Mouse (Mus musculus): Measurements from ENCODE around the gene Csnk1g1. TPM values are rescaled to one million over a fixed set of nuclear protein-coding genes. Genes with fewer than 3 reads are reported as not detected.

Gene Csnk1g1
- polyA plus RNA-seq, 1 experiment, result 6.6 TPM

- DNase-seq (ENCODE audit: low read depth), result no peak
These were observed 87.1 kb downstream of the Csnk1g1 start for GRCm38 (mm10) chr9:65995603-65996376.

GRCm38 (mm10) chr9:65998965-65999364 is 90.2 kb downstream of the Csnk1g1 start:
- no peak for DNase-seq (ENCODE audit: low read depth)

- DNase-seq (ENCODE audit: low read depth), result peak; percentile 5
These were observed 95.7 kb downstream of the Csnk1g1 start for GRCm38 (mm10) chr9:66004380-66004779.

DNA sequence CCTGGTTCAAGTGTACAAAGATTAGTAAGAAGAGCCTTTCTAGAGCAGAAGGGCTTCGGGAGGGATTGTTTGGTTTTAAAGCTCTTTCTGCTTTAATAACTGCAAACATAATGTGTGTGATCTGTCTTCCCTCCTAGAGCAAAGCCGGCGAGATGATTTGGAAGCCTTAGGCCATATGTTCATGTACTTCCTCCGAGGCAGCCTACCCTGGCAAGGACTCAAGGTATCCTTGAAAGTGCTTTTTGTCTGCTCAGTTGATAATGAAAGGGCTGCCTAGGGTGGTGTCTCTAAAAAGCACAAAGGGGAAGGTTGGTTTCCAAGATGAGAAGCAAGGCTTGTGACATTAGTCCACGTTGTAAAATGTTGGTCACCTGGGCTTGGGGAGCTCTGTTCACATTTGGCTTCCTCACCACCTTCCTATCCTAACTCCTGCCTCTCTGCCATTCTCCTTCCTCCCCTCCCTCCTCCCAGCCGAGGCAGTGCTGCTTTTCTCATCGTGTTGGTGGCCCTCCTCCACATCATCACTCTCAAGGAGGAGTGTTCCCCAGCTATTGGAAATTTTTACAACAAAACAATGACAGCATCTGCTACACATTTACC is 99.0 kb downstream of the Csnk1g1 start:
- DNase-seq (ENCODE audit: low read depth), result no peak

- no peak for DNase-seq (ENCODE audit: low read depth)
These were observed 111.9 kb downstream of the Csnk1g1 start for GRCm38 (mm10) chr9:66020601-66021000.

GRCm38 (mm10) chr9:66038082-66038481 is 129.4 kb downstream of the Csnk1g1 start:
- DNase-seq (ENCODE audit: low read depth), result no peak

DNA sequence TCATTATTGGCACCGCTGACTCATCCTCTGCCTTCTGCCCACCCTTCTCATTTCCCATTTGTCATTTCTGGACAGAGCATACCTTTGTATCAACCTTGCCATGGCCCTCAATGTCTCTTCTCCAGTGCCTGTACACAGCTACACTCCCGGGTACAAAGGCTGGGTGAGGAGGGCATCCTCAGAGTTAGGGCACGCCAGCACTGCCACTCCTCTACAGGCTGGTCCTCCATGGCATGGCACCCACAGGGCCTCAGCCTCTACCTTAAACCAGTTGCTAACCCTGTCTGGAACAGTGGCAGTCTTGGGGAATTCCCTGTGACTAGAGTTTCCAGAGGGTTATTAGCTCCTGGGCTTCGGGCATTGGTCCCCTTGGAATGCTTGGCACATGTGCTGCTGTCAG is 129.9 kb downstream of the Csnk1g1 start:
- no peak for DNase-seq (ENCODE audit: low read depth)

- DNase-seq (ENCODE audit: low read depth), result no peak
These were observed 130.6 kb downstream of the Csnk1g1 start for GRCm38 (mm10) chr9:66039290-66039689.

- no peak for DNase-seq (ENCODE audit: low read depth)
These were observed 132.1 kb downstream of the Csnk1g1 start for GRCm38 (mm10) chr9:66040801-66041200.

GRCm38 (mm10) chr9:66042331-66042730 is 133.6 kb downstream of the Csnk1g1 start:
- no peak for DNase-seq (ENCODE audit: low read depth)

DNA sequence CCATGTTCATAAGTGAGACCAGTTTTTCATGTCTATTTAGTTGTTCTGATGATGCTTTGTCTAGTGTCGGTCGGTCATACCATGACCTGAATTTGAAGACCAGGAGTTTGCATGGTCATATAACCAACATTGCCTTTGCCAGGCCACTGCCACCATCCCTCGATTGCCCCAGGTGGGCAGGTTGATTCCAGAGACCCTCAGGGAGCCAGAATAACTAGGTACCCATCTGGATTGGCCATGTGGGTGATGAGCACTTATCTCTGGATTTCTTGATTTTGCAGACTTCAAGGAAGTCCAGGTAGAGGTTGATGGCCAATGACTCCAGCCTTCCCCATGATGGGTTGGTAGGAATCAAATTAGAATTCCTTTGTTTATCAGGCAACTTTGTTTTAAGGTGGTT is 134.5 kb downstream of the Csnk1g1 start:
- no peak for DNase-seq (ENCODE audit: low read depth)

- no peak for DNase-seq (ENCODE audit: low read depth)
These were observed 141.3 kb downstream of the Csnk1g1 start for GRCm38 (mm10) chr9:66049931-66050601.

- no peak for DNase-seq (ENCODE audit: low read depth)
These were observed 142.8 kb downstream of the Csnk1g1 start for GRCm38 (mm10) chr9:66051493-66051892.

DNA sequence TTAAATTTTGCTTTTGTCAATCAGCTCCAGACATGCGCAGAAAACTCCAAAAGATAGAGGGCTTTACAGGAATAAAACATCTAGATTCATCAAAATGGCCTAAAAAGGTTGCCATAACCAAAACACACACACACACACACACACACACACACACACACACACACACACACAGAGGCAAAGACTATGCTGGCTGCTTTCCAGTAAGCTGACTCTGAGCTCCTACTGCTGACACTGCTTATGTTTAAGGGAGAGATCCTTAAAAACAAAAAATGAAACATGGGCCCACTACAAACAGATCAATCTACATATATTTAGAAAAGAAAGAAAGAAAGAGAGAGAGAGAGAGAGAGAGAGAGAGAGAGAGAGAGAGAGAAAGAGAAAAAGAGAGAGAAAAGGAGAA is 144.0 kb downstream of the Csnk1g1 start:
- DNase-seq (ENCODE audit: low read depth), result no peak

- DNase-seq (ENCODE audit: low read depth), result no peak
These were observed 144.9 kb downstream of the Csnk1g1 start for GRCm38 (mm10) chr9:66053620-66054019.

DNA sequence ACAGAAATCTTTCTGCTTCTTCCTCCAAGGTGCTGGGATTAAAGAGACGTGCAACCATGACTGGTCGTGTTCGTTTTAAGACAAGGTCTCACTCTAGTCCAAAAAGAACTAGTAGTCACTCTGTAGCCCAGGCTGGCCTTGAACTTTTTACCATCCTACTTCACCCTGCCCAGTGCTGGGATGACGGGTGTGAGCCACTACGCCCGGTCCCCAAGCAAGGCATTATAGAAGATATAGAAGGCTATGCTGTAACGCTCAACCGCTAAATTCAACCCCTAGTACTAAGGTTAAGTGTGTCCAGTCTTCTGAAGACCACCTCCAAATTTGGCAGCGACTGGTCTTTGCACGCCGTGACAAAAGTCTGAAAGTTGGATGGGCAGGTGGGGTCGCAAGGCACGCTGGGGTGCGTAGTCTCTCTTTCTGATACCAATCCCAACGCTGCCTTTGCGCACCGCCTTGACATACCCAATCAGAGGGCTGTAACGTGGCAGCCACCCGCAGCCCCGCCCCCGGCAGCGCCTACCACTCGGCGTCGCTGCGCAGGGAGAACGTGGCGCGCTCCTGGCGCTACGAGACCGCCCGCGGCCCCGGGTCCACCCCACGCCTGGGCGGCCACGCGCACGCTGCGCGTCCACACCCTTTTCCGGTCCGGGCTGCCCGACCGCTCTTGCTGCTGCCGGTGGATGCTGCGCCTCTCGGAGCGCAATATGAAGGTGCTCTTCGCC is 151.0 kb downstream of the Csnk1g1 start, which contains the start of gene Ppib:
Ppib (plus strand) TSS at position 640 of the 725 bp plus-strand sequence.
- peak; percentile 60 for DNase-seq (ENCODE audit: low read depth)

GRCm38 (mm10) chr9:66060308-66060647 is 151.6 kb downstream of the Csnk1g1 start:
- DNase-seq (ENCODE audit: low read depth), result no peak

DNA sequence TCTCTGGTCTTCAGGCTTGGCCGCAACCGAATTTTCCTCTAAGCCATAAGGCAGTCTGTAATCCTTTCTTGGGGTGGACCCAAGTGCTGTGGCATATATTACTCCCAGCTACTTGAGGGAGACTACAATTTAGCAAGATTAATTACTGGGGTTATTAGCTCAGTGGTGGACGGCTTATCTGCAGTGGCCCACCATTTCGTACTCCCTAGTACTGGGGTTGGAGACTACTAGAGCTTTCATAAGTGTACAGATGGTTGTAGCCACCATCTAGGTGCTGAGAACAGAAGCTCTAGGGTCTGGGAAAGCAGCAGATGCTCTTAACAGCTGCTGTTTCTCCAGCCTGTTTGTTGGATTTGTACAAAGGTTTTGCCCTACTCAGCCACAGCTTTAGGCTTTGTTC is 152.3 kb downstream of the Csnk1g1 start:
- DNase-seq (ENCODE audit: low read depth), result no peak

GRCm38 (mm10) chr9:66061656-66062055 is 152.9 kb downstream of the Csnk1g1 start:
- DNase-seq (ENCODE audit: low read depth), result no peak

GRCm38 (mm10) chr9:66063446-66063845 is 154.7 kb downstream of the Csnk1g1 start:
- DNase-seq (ENCODE audit: low read depth), result no peak

- DNase-seq (ENCODE audit: low read depth), result no peak
These were observed 155.6 kb downstream of the Csnk1g1 start for GRCm38 (mm10) chr9:66064316-66064715.

GRCm38 (mm10) chr9:66066791-66067190 is 158.1 kb downstream of the Csnk1g1 start:
- no peak for DNase-seq (ENCODE audit: low read depth)
